Mouse (Mus musculus): ENCODE results near the gene Mcrip1. TPM values are rescaled to one million over a fixed set of nuclear protein-coding genes. Genes with fewer than 3 reads are reported as not detected.
"Not testable (repeated sequence)": the region's sequence is repeated elsewhere in the genome, so short reads cannot be mapped to it uniquely, and the experiment has no call there.

The Mcrip1 gene
- 226 and 238 TPM in 2 replicates for polyA plus RNA-seq (2016; fragmentation: Nextera tagmentation; extraction: Ambion mirVana)

DNA sequence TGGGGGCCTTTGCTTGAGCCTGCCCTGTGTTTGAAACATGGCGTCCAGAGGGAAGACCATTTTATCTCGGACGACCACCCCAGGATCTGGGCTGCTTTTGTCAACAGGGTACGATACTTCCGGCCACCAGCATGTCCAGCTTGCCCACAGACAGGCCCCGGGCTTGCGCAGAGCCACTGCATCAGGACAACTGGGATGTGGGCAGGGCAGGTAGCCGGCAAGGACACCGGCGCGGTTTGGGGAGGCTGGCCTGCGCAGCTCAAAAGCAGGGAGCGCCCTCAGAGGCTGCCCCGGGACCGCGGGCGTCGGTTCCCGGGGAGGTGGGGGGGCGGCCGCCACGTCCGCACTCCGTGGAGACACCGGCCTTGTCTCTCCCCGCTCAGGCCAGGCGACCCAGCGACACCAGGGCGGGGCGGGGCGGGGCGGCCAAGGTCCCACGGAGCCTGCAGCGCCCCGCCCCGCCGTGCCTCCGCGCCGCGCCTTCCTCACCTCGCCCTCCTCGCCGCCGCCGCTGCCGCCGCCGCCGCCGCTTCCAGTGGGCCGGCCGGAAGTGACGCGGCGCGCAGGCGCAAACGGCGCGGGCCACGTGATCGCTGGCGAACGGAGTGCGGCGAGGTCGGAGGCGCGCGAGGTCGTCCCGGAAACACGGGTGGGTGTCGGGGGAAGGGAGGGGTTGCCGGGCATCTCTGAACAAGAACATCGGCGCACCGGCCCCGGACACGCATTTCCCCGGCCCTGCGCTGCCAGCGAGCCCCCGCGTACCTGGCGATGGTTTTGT is at the start of gene Mcrip1:
TSS of gene Mcrip1 (minus strand) at position 560 of the 778 bp plus-strand sequence.
- Histone ChIP-seq H3K36me3 (peaks cover 30% of the 10 kb centered on the region), H3K9me3 (replicated peaks) (no peaks in the 10 kb centered on the region), H3K27ac (replicated peaks) (peak within 1 kb of the TSS; percentile 96), H3K4me3 (peak within 1 kb of the TSS; percentile 100), H3K4me1 (peaks cover 35% of the 10 kb centered on the region), H3K27me3 (ENCODE audit: low read depth, poor library complexity, severe bottlenecking) (no peaks in the 10 kb centered on the region)
- WGBS, result under 1% methylated on average over 85 of the region's 87 CpGs
- DNase-seq (ENCODE audit: low spot score), result peak; percentile 89

- Histone ChIP-seq H3K27ac (replicated peaks) (peak overlapping the region; percentile 99), H3K36me3 (peaks cover 77% of the 10 kb centered on the region), H3K27me3 (ENCODE audit: low read depth, poor library complexity, severe bottlenecking) (no peaks in the 10 kb centered on the region), H3K4me1 (peaks cover 37% of the 10 kb centered on the region), H3K9me3 (replicated peaks) (no peaks in the 10 kb centered on the region), H3K4me3 (peak overlapping the region; percentile 99)
- 51% methylated on average over 17 of the region's 17 CpGs for WGBS
- no peak for DNase-seq (ENCODE audit: low spot score)
These were observed 49.5 kb upstream of the Mcrip1 start for GRCm38 (mm10) chr11:120598990-120599549.

- peak within 1 kb of the TSS; percentile 99 for H3K27ac ChIP-seq (replicated peaks)
- H3K27me3 ChIP-seq (ENCODE audit: low read depth, poor library complexity, severe bottlenecking), result no peaks in the 10 kb centered on the region
- peaks cover 37% of the 10 kb centered on the region for H3K4me1 ChIP-seq
- peaks cover 77% of the 10 kb centered on the region for H3K36me3 ChIP-seq
- H3K9me3 ChIP-seq (replicated peaks), result no peaks in the 10 kb centered on the region
- peak within 1 kb of the TSS; percentile 99 for H3K4me3 ChIP-seq
- WGBS, result under 1% methylated on average over 88 of the region's 88 CpGs
- peak; percentile 95 for DNase-seq (ENCODE audit: low spot score)
These were observed 48.9 kb upstream of the Mcrip1 start, which contains the start of the genes Alyref and Anapc11 for GRCm38 (mm10) chr11:120598283-120598989. TSS of gene Alyref (minus strand) at chr11:120598365. TSS of gene Anapc11 (plus strand) at chr11:120598421.

DNA sequence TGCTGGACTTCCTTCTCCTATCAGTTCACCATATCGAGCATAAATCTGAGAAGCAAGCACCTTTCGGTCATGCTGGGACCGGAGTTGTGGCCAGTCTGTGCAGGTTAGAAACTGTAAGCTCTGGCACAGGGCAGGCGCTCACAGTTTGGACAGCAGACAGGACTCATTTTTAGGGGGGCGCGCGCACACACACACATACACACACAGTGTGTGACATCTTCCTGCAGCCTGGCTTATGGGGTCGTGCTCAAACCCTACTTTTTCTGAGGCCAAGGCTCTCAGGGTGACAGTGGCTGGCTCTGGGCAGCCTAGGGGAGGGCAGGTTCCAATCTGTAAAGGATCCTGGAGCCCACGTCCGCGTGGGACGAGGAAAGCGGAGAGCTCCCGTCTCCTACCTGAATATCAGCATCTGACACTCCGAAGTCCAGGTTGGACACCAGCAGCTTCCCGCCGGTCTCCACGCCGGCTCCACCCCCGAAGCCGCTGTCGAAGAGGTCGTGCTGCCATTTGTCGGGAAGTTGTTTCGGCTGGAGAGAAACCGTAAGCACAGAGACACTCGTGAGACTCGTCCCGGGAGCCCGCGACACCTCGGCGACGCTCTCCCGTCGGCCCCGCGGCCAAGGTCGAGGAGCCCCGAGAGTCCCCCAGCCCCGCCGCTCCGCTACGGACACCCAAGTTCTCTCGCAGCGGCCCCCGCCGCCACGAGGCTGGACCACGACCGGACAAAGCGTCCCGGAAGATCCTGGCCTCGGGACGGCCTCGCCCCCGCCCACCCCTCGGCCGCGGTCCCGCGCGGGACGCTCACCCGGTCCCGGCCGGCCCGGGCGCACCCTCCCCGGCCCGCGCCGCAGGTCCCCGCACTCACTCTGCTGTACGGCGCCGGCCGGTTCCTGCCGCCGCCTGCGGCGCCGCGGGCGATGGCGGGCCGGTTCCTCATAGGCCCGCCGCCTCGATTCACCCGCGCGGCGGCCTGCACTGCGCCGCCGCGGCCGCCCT is 48.0 kb upstream of the Mcrip1 start:
- Histone ChIP-seq H3K27me3 (ENCODE audit: low read depth, poor library complexity, severe bottlenecking) (no peaks in the 10 kb centered on the region), H3K4me1 (peaks cover 37% of the 10 kb centered on the region), H3K27ac (replicated peaks) (peak overlapping the region; percentile 99), H3K36me3 (peaks cover 77% of the 10 kb centered on the region), H3K9me3 (replicated peaks) (no peaks in the 10 kb centered on the region), H3K4me3 (peak overlapping the region; percentile 99)
- no peak for DNase-seq (ENCODE audit: low spot score)
- WGBS, result 5% methylated on average over 99 of the region's 99 CpGs

GRCm38 (mm10) chr11:120588531-120588930 is 39.0 kb upstream of the Mcrip1 start:
- H3K36me3 ChIP-seq, result peaks cover 98% of the 10 kb centered on the region
- H3K4me3 ChIP-seq, result no peak overlapping the region
- peaks cover 5% of the 10 kb centered on the region for H3K9me3 ChIP-seq (replicated peaks)
- WGBS, result 95% methylated on average over 6 of the region's 6 CpGs
- no peaks in the 10 kb centered on the region for H3K4me1 ChIP-seq
- DNase-seq (ENCODE audit: low spot score), result no peak
- no peaks in the 10 kb centered on the region for H3K27me3 ChIP-seq (ENCODE audit: low read depth, poor library complexity, severe bottlenecking)
- H3K27ac ChIP-seq (replicated peaks), result no peak overlapping the region

DNA sequence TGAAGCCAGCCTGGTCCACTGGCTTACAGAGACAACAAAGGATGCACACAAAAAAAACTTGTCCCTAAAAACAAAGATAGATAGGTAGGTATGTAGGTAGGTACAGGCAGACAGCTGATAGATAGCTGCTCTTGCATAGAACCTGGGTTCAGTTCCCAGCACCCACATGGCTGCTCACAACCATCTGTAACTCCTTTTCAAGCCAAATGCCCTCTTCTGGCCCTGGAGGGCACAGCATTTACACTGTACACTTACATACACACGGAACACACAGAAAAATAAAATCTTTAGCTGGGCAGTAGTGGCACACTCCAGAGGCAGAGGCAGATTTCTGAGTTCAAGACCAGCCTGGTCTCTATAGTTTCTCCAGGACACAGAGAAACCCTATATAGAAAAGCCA is 34.4 kb upstream of the Mcrip1 start:
- 91% methylated on average over 1 of the region's 1 CpGs for WGBS
- peaks cover 77% of the 10 kb centered on the region for H3K36me3 ChIP-seq
- H3K27ac ChIP-seq (replicated peaks), result no peak overlapping the region
- no peak overlapping the region for H3K4me3 ChIP-seq
- H3K4me1 ChIP-seq, result peaks cover 28% of the 10 kb centered on the region
- DNase-seq (ENCODE audit: low spot score), result no peak
- peaks cover 5% of the 10 kb centered on the region for H3K9me3 ChIP-seq (replicated peaks)
- no peaks in the 10 kb centered on the region for H3K27me3 ChIP-seq (ENCODE audit: low read depth, poor library complexity, severe bottlenecking)

DNA sequence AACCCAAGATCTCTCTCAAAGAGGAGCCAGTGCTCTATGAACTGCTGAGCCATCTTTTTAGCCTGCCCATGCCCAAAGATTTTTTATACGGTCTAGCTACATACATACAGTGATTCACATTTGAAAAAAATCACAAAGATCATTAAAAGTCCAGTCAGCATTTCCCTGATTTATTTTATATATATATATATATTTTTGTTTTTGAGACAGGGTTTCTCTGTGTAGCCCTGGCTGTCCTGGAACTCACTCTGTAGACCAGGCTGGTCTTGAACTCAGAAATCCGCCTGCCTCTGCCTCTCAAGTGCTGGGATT is 33.4 kb upstream of the Mcrip1 start:
- not testable (repeated sequence) for H3K27ac ChIP-seq (replicated peaks); H3K27me3 ChIP-seq (ENCODE audit: low read depth, poor library complexity, severe bottlenecking); DNase-seq (ENCODE audit: low spot score); H3K9me3 ChIP-seq (replicated peaks)
- peaks cover 77% of the 10 kb centered on the region for H3K36me3 ChIP-seq
- WGBS, result 86% methylated on average over 2 of the region's 2 CpGs
- H3K4me1 ChIP-seq, result peaks cover 38% of the 10 kb centered on the region
- H3K4me3 ChIP-seq, result 0 out of 2 replicates have a peak overlapping the region, but pooled peaks have one; percentile 92

GRCm38 (mm10) chr11:120582268-120582981 is 32.9 kb upstream of the Mcrip1 start:
- peak overlapping the region; percentile 99 for H3K27ac ChIP-seq (replicated peaks)
- H3K36me3 ChIP-seq, result peaks cover 77% of the 10 kb centered on the region
- peaks cover 5% of the 10 kb centered on the region for H3K9me3 ChIP-seq (replicated peaks)
- DNase-seq (ENCODE audit: low spot score), result no peak
- H3K4me3 ChIP-seq, result peak overlapping the region; percentile 92
- H3K27me3 ChIP-seq (ENCODE audit: low read depth, poor library complexity, severe bottlenecking), result no peaks in the 10 kb centered on the region
- peaks cover 38% of the 10 kb centered on the region for H3K4me1 ChIP-seq
- 68% methylated on average over 8 of the region's 8 CpGs for WGBS

- peak; percentile 89 for DNase-seq (ENCODE audit: low spot score)
- peaks cover 5% of the 10 kb centered on the region for H3K9me3 ChIP-seq (replicated peaks)
- H3K36me3 ChIP-seq, result peaks cover 77% of the 10 kb centered on the region
- WGBS, result 4% methylated on average over 72 of the region's 75 CpGs
- peak within 1 kb of the TSS; percentile 92 for H3K4me3 ChIP-seq
- peaks cover 38% of the 10 kb centered on the region for H3K4me1 ChIP-seq
- no peaks in the 10 kb centered on the region for H3K27me3 ChIP-seq (ENCODE audit: low read depth, poor library complexity, severe bottlenecking)
- H3K27ac ChIP-seq (replicated peaks), result peak within 1 kb of the TSS; percentile 99
These were observed 32.2 kb upstream of the Mcrip1 start, which contains the start of gene Arhgdia for GRCm38 (mm10) chr11:120581490-120582267. TSS of gene Arhgdia (minus strand) at chr11:120581624.

- no peak for DNase-seq (ENCODE audit: low spot score)
- Histone ChIP-seq H3K9me3 (replicated peaks) (peaks cover 5% of the 10 kb centered on the region), H3K36me3 (peaks cover 73% of the 10 kb centered on the region), H3K27me3 (ENCODE audit: low read depth, poor library complexity, severe bottlenecking) (no peaks in the 10 kb centered on the region), H3K27ac (replicated peaks) (peak overlapping the region; percentile 99), H3K4me3 (peak overlapping the region; percentile 92), H3K4me1 (peaks cover 38% of the 10 kb centered on the region)
- under 1% methylated on average over 44 of the region's 44 CpGs for WGBS
These were observed 31.4 kb upstream of the Mcrip1 start for GRCm38 (mm10) chr11:120580871-120581331.

- H3K27me3 ChIP-seq (ENCODE audit: low read depth, poor library complexity, severe bottlenecking), result no peaks in the 10 kb centered on the region
- DNase-seq (ENCODE audit: low spot score), result no peak
- peak overlapping the region; percentile 92 for H3K4me3 ChIP-seq
- WGBS, result 72% methylated on average over 7 of the region's 7 CpGs
- H3K4me1 ChIP-seq, result peaks cover 38% of the 10 kb centered on the region
- peaks cover 5% of the 10 kb centered on the region for H3K9me3 ChIP-seq (replicated peaks)
- peaks cover 65% of the 10 kb centered on the region for H3K36me3 ChIP-seq
- H3K27ac ChIP-seq (replicated peaks), result peak overlapping the region; percentile 99
These were observed 30.7 kb upstream of the Mcrip1 start for GRCm38 (mm10) chr11:120580190-120580589.

Data from midbrain, embryonic 10.5 days (tissue).